Mouse (Mus musculus): Measurements from ENCODE around the gene Tspan5.

Gene Tspan5

DNA sequence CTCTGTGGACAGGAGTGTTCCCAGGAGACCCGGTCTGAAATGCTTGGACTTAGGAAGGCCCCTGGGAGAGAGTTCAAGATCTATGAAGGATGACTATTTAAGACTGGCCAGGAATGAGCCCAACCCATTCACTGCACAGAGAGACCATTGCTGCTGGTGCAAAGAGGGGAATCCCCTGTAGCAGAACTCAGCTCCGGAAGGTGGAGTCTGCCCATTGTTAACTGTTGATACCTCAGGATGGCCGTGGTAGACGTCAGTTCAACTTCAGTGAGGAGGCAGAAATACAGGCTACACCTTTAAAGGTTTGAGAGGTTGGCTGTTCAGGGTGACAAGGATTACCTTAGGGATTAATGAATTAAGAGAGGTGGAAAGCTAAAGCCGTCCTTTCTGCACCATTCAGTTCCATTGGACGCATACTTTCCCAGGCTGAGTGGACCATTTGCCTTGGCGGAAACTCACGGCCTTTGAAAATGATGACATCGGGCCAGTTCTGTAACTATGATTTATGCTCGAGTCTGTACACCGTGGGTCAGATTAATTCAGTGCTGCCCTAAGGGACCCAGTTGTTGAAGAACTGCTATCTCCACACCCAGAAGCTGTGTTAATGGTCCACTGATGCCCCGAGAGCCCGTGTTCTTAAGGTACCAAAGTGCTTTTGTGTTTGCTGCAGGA, 71.3 kb downstream of the Tspan5 start:
- no peak for DNase-seq

DNA sequence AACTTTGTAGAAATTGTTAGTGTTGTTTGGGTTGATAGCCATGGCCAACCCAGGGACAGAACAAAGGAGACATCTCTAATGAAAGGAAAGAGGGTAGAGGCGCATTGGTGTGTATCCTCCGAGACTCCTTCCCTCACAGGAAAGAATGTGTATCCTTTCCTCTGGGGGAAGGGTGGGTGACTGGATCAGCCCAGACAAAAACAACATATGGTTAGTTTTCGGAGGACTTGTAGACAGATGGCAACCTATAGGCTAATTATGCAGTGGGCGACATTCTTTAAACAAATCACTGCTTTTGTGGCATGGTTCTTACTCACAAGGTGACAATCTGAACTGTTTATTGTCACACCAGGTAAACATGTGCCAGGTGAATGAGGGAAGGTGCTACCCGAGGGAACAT, 72.5 kb downstream of the Tspan5 start:
- DNase-seq, result peak in 1 of 2 experiments; percentile 21

DNA sequence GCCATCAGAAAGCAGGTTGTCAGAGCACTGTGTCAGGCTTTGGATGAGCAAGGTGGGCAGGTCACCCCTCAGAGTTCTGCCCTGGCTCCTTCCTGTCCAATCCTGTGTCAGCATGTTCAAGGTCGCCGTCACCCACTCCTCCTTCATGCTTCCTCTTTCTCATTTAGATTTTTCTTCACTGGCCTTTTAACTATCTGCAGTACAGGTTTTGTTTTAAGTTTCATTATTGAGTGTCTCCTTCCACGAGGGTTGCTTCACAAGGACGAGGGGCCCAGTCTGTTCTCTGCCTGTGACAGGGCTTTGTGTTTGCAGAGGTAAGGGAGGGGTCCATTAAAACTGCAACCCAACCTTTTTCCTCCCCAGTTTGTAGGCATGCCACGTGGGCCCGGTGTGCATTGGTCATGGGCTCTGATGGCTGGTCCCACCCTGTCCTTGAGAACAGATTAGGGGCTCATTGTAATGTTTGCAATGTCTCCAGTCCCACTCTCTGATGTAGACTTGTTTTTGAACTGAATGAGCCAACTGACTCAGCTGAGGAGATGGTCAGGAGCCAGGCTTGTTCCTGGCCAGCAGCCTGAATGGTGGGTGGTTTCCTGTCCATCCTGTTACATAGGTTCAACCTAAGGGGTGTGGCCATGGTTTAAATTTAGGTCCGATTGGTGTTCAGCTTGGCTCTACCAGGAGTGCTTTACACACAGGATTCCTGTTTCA, 73.3 kb downstream of the Tspan5 start:
- peak; percentile 84 to 89 for DNase-seq

DNA sequence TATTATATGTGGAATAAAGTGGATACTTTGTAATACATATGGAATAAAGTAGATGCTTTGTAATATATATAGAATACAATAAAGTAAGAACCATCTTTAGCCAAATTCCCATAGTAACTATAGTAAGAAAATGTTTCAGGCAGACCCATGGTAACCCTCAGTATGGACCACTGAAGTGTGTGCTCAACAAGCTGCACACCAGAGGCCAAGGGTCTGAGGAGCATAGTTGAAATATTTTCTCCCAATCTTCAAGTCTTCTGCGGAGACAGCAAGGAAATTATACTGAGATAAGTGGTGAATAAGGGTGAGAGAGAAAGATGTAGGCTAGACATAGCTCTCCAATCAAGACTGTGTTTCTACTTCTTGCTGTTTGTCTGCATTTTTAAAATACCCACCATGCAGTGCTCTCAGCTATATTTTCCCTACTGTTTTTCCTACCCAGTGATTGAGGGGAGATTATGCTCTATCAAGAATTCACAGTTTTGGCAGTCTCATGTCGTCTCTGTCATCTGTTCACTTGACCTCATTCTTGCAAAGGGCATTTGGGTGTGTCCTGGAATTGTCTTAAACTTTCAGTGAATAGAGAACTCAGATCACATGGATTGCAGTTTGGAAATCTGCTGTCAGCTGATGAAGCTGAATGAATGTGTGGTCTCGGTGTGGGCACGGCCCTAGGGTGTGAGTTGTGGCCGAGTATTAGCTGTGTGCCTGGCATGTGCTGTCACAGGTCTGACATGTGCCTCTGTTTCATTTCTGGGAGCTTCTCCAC, 75.1 kb downstream of the Tspan5 start:
- no peak for DNase-seq

DNA sequence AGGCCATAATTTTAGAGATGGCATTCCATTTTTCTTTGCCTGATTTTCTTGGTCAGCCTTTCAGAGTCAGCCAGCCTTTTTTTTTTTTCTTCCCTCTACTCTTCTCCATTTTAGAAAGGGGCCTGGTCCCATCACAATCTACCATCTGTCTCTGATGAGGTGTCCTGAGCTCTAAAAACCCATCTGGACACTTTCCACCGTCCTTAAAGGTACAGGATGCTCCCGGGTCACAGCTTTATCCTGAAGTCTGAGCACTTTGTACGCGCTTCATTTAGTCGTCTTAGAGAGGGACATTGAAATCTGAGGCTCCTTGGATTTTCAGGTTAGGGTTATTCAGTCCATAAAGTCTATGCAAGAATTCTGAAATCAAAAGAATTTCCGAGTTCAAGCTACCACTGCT, 77.9 kb downstream of the Tspan5 start:
- no peak for DNase-seq

DNA sequence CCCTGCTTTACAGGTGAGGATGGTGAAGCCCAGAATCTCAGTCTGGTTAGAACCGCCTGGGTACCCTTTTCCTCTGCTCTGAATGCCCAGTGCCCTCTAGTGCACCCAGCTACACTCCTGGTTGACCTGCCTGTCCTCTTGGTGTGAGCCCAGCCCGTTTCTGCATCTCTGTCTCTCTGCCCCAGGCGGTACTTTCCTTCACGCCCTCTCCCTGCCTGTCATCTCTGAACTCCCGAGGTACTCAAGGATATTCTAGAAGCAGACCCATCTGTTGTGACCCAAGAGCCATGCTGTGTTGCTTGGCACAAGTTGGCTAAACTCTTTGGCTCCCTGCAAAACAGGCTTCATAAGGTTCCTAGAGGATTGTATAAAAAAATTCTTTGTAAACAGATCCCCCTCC, 78.3 kb downstream of the Tspan5 start:
- peak; percentile 80 to 85 for DNase-seq

DNA sequence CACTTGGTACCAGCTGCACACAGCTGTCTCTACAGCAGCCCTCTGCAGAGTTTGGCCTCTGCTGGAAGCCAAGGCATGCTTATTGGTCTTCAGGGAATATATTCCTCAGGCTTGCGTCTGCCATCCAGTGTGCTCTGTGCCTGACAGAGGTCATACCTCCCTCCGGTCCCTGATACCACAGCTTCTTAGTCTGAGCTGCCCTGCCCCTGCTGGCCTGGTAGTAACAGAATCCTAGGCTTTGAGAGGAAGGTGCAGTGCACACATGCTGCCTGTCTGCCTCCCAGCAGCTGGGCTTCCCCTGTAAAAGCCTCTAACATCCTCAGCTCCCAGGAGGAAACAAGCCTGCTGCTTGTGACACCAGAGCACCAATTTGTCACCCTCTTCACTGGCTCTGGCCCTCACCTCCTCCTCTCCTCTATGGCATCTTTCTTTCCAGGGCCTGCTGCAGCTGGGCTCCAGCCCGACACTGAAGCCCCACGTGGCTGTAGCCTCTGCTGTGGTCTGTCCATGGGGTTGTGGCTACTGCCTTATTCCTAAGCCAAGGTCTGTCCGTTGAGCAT, 80.0 kb downstream of the Tspan5 start:
- DNase-seq, result no peak

DNA sequence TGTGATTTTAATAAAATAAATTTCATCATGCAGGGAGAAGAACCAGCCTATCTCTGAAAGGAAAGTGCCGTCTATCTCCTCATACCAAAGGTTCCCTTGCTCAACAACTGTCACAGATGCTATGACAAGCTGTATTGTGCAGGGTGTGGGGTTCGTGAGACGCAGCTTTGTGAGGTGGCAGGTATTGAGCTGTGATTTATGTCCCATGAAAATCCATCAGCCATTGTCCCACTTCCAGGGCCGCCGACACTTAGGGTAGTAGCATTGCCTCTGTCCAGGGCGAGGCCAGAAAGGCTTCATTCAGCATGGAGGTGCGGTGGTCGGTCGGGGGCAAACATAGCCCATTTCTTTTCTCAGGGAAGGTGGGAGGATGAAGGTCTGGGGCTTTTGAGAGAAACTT, 81.9 kb downstream of the Tspan5 start:
- DNase-seq, result peak in 1 of 2 experiments; percentile 2

DNA sequence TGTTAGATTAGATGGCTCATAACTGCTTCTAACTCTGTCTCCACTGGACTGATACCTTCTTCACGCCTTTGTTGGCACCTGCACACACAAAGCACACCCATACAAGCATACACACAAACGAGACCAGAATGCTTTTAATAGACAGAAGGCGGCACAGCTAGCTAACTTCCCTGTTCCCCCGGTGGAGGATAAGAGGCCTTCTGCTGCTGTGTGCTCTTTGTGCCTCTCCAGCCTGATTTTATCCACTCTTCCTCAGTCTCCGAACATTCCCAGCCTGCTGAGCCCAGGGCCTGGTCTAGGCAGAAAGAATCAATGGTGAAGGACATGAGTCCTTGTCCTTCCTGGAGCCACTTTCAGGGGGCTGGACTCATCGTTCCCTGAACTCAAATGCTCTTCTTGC, 83.3 kb downstream of the Tspan5 start:
- peak in 1 of 2 experiments; percentile 32 for DNase-seq

DNA sequence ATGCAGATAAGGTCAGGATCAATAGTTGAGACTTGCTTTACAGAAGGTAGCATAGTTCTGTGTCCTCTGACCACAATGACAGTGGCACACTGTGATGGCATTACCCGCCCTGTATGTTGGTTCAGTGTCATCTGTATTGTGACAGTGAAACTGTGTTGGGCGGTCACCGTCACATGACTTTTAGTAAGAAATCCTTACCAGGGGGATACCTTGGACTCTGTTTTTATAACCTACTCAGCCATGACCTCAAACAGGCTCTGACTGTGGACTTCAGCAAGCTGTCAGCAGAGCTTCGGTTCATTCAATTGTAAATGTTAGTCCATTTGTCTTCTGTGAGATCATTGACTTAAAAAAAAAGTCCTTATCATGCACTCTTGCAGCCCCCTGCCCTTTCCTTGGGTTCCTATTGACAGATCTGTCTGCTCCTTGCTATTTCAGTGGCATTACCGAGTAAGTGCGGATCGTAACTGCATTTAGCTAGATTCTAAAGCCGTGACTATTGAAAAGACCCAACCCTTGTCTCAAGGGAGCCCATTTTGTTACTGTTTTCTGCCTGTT, 84.3 kb downstream of the Tspan5 start:
- peak in 1 of 2 experiments; percentile 2 for DNase-seq

DNA sequence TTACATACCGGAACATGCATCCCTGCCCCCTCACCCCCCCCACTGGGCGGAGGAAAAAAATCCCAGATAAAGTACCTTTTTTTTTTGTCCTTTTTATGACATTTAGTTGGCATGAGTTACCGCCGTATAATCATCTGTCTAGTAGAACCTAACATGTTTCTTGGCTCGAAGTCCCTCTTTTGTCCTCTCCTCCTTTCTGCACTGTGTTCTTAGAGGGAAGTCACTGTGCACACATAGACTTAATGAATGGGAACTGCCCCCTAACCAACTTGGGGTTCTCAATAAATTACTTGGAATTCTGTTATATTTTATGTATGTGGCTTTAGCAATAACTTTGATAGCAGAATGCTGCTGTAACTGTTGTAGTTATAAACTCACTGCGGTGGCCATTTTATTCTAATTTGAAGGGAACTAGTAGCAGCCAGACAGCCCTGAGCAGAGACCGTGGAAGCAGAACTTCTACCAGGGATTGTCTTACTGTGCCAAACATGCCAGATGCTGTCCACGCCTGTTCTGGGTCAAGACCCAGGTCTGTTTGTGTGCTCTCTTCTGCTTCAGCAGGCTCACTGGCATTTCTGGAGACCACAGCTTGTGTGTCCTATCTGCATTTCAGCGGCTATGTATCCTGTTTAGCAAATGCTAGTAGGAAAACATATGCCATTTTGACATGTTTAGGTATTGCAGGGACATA, 91.0 kb downstream of the Tspan5 start:
- peak in 1 of 2 experiments; percentile 48 for DNase-seq

DNA sequence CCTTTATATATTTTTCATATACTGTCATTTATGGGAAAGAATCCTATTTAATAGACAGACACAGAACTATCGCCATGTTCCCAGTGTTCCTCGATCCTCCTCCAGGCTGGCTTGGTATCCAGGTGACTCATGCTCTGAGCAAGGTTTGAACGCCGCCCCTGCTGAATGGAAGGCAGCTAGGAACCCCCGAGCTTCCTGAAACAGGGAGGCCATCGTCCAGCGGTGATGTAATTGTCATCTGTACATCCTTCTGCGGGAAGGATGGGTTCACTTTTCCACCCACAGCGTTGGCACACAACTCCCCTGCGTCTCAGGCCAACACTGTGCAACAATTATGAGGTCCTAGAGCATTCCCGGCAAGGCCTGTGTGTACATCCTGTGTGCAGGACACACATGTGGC, 92.2 kb downstream of the Tspan5 start:
- peak in 1 of 2 experiments; percentile 24 for DNase-seq

DNA sequence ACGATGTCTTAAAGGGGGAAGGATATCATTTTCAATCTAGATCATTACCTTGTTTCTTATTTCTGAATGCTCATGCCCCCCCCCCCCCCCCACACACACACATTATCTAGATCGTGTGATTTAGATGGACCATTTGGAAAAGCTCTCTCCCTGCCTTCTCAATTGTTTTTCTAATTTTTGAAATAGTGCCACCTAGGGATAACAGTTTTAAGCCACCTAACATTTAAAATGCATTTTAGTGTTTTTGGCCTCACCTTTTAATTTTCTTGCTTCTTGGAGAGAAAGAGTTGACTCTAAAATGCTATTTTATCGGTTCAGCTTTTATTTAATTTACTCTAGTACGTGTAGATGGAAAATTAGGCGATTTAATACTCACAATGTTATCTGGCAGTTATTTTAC, 94.9 kb downstream of the Tspan5 start:
- DNase-seq, result no peak

DNA sequence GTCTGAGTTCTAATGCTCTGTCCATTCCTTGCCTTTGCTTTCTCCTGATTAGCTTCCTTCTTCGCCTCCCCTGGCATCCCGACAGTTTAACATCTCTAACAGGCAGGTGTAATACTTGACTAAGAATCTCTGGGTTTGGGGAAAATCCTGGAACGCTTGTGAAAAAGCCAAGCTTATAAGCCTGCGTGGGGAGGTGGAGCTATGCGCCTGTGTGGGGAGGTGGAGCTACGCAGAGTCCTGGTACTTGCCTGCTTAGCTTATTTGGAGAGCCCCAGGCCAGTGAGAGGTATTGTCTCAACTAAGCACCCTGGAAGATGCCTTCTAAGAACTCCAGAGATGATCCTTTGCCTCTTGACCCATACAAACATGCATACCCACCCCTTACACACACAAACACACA, 95.7 kb downstream of the Tspan5 start:
- DNase-seq, result peak in 1 of 2 experiments; percentile 2

DNA sequence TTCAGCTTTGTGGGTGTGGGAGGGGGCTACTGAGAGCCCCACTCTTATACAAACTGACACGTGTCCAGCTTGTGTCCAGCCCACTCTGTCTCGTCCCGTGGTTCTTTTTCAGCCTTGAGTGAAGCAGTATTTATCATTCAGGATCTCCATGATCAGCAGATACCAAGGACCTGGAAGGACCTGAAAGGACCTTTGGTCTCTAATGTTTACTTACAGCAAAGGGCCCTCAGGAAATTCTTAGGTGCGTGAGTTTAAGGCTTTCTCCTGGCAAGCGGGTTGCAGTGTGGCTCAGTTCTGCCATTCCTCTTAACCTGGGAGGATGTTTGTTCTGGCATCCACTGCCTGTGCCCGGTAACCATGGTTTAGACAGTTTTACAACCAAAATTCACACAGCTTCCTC, 97.7 kb downstream of the Tspan5 start:
- no peak for DNase-seq

DNA sequence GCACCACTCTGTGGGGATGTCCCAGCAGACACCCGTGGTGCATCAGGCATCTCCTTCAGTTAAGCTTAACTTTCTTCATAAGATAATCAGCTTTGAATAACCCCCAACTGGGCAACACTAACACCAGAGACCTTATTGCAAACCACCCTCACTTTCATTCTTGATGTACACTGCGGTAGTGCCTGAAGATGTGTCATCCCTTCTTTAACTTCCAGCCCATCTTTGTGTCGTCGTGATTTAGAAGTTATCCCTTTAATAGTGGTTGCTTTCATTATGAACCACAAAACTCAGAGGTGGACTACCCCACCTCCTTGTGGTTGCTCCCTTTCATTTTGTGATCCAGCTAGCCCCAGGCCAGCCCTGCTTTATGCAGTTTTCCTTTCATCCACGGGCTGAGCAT, 99.3 kb downstream of the Tspan5 start:
- no peak for DNase-seq

DNA sequence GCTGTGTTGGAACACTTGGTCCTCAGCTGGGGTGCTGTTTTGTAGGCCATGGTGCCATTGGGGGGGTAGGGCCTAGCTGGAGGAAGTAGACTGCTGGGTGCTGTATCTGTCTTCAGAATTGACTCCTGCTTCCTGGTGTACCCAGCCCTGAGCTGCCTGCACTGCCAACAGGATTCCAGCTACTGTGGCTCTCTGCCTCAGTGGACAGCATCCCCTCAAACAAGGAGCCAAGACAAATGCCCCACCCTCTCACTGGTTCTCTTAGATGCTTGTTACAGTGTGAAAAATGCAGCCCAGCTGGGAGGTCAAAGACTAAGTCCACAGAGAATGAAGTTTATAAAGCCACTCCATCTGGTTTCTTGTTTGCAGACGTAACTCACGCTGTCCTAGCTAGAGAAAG, 101.2 kb downstream of the Tspan5 start:
- DNase-seq, result no peak

DNA sequence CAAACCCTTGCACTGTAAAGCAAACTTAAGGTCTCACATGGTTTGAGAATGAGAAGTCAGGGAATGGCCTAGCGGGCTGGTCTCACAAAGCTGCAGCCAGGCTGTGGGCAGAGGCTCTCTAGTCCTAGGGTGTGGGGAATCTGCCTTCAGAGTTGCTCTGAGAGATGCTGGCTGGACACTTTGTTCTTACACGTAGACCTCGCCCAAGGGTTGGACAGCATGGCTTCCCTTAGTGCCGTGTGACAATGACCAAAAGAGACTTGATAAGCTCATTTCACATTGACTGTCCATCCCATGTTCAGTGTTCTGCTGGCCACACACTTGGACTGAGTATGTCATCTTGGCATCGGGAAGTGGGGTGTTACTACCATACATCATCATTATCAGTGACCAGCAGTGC, 101.6 kb downstream of the Tspan5 start:
- no peak for DNase-seq

DNA sequence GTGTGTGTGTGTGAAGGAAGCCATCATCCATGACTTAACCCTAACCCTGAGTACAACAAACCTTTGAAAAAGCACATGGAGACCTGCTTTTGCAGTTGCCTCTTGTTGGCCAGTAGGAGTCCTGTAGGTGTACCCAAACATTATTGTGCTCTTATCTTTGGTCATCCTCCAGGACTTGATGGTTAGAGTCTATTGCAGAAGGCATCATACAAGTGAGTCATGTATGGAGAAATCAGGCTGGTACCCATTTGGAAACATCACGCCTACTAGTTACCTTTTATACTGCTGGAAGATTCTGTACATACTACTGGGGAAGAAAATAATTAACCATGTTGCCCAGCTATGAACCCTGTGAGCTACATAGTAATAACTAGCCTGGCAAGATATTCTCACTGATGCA, 103.8 kb downstream of the Tspan5 start:
- DNase-seq, result no peak

DNA sequence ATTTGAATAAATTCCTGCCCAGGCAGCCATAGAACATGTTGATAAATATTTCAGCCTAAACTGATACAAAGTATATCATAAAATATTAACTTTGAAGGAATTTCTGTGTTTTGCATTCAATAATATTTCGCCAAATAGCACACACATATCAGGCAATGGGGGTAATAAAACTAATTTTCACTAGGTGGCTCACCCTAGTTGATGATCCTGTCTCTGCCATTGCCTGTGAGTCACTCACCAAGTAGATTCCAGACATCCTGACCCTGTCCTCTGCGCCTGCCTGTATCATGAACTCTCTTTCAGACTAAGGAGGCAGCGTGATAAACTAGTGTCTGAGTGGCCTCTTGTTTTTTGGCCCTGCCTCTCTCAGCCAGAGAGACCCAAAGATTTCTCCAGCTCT, 105.8 kb downstream of the Tspan5 start:
- DNase-seq, result no peak

DNA sequence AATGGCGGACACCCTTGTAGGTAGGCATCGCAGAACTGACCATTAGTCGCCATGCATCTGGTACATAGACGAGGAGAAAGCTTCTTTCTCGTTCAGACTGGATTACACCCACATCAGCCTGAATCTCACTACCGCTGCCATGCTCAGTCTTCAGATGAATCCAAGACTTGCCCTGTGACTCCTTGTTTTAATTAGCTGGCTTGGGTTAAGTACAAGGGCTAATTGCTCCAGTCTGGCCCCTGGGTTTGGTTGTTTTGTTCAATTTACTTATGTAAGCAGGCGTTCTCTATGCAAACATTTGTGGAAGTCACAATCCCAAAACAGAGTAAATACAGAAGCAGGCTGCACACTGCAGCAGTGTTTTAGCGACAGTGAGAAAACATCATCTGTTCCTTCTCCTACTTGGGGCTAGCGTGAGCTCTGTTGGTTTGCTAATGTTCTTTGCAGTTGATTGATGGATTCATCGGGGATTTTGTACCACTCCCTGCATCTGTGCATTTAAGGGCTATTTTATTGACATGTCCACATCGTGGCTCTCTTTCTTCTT, 107.8 kb downstream of the Tspan5 start:
- DNase-seq, result no peak

DNA sequence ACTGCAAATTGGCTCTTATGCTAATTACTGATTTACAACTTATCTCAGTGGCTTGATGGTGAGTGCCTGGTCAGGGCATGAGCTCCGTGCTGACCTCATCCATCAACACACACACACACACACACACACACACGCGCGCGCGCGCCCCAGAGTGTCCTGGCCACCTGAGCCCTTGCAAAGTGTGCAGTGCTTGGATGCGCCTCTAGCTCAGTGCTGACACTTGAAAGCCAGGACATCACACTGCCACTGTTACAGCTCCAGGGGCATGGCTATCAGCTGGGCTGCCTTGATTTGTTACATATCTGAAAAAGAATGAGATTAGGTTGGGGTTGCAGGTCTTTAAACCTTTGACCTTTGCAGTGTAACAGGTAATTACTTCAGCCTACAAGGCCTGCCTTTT, 109.9 kb downstream of the Tspan5 start:
- no peak for DNase-seq
